Mouse (Mus musculus) C2C12 (cell line): Measurements from ENCODE around the gene Cask.

Experiments
- CEBPB ChIP-seq: IDR thresholded peaks from one replicate; pipeline ENCODE4 v1.6.1; 2011; ENCODE audit warnings: low read depth, mild to moderate bottlenecking, control low read depth, moderate library complexity
- CTCF ChIP-seq: IDR thresholded peaks from one replicate; pipeline ENCODE4 v1.5.1; 2011; ENCODE audit not compliant: control insufficient read depth, insufficient read depth, insufficient read length
- MAX ChIP-seq: IDR thresholded peaks from one replicate; pipeline ENCODE4 v1.6.1; 2011; ENCODE audit warnings: mild to moderate bottlenecking, control low read depth
- MYOD1 ChIP-seq: IDR thresholded peaks from one replicate; pipeline ENCODE4 v1.6.1; 2011; ENCODE audit warnings: low read depth; ENCODE audit not compliant: control insufficient read depth, insufficient read length
- MYOG ChIP-seq: IDR thresholded peaks from one replicate; pipeline ENCODE4 v1.6.1; 2011; ENCODE audit not compliant: control insufficient read depth, insufficient read length; ENCODE audit errors: extremely low read depth
- USF1 ChIP-seq: IDR thresholded peaks from one replicate; pipeline ENCODE4 v1.6.1; 2011; ENCODE audit warnings: low read depth, mild to moderate bottlenecking, control low read depth, moderate library complexity

DNA sequence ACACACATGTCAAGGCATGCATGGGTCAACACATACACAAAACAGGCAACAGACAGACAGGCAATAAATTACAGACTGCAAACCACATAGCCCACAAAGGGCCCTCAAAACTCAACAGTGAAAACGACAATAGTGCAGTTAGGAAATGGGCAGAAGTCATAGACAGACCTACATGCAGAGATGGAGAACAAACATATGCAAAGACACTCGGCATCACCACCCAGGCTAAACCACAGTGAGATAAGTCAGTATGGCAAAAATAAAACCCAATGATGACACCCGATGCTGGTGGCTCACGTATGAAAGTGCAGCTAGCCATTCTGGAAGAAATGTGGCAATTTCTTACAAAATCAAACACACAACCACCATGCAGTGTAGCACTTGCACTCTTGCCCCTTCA lies 350.9 kb downstream of the Cask start:
- no peak for TF ChIP-seq CTCF
- TF ChIP-seq MAX = no peak
- TF ChIP-seq CEBPB = no peak
- no peak for TF ChIP-seq USF1
- TF ChIP-seq MYOG = no peak
- no peak for TF ChIP-seq MYOD1
